Mouse (Mus musculus) thymus, adult 18-20 months (tissue): ENCODE measurements around the gene Klhdc1.
A peak's percentile ranks its signal among the peaks of the same experiment; 100 is the strongest.

Experiments used
- DNase-seq, 2 experiments: peaks; one replicate each; pipeline ENCODE4 v3.0.0; 2022; ENCODE audit warnings: mixed read lengths in 2 of 2

Gene Klhdc1

GRCm38 (mm10) chr12:69240876-69241275 lies at the start of gene Klhdc1:
Gene Klhdc1, plus strand, starts transcription at chr12:69241176.
- DNase-seq, result no peak

- no peak for DNase-seq
Observed at GRCm38 (mm10) chr12:69191396-69191795, 49.6 kb upstream of the Klhdc1 start.

GRCm38 (mm10) chr12:69192637-69193036 lies 48.3 kb upstream of the Klhdc1 start:
- DNase-seq, result no peak

GRCm38 (mm10) chr12:69196444-69197377 lies 44.3 kb upstream of the Klhdc1 start, which contains the start of gene Gm49383:
Gene Gm49383, minus strand, starts transcription at chr12:69197104.
- DNase-seq, result peak in 1 of 2 experiments; percentile 31

GRCm38 (mm10) chr12:69197378-69198163 lies 43.4 kb upstream of the Klhdc1 start:
- DNase-seq, result peak; percentile 37 to 39

- DNase-seq, result peak in 1 of 2 experiments; percentile 32
Observed at GRCm38 (mm10) chr12:69198164-69198535, 42.8 kb upstream of the Klhdc1 start, which contains the start of gene Dnaaf2. Gene Dnaaf2, minus strand, starts transcription at chr12:69198429.

- no peak for DNase-seq
Observed at GRCm38 (mm10) chr12:69198985-69199384, 42.0 kb upstream of the Klhdc1 start.

- DNase-seq, result no peak
Observed at GRCm38 (mm10) chr12:69204052-69204833, 36.7 kb upstream of the Klhdc1 start, which contains the start of gene Gm49384. Gene Gm49384, minus strand, starts transcription at chr12:69204267.

GRCm38 (mm10) chr12:69207396-69207795 lies 33.6 kb upstream of the Klhdc1 start:
- DNase-seq, result no peak

- DNase-seq, result no peak
Observed at GRCm38 (mm10) chr12:69207926-69208325, 33.0 kb upstream of the Klhdc1 start.

- no peak for DNase-seq
Observed at GRCm38 (mm10) chr12:69208520-69208919, 32.5 kb upstream of the Klhdc1 start.

GRCm38 (mm10) chr12:69210056-69210979 lies 30.7 kb upstream of the Klhdc1 start:
- no peak for DNase-seq

- DNase-seq, result no peak
Observed at GRCm38 (mm10) chr12:69211057-69211456, 29.9 kb upstream of the Klhdc1 start.

- no peak for DNase-seq
Observed at GRCm38 (mm10) chr12:69213186-69213777, 27.7 kb upstream of the Klhdc1 start.

GRCm38 (mm10) chr12:69214393-69214792 lies 26.6 kb upstream of the Klhdc1 start:
- DNase-seq, result no peak

GRCm38 (mm10) chr12:69215000-69215785 lies 25.8 kb upstream of the Klhdc1 start:
- no peak for DNase-seq

- no peak for DNase-seq
Observed at GRCm38 (mm10) chr12:69216587-69216986, 24.4 kb upstream of the Klhdc1 start.

GRCm38 (mm10) chr12:69220613-69221277 lies 20.2 kb upstream of the Klhdc1 start:
- no peak for DNase-seq

- peak; percentile 66 to 70 for DNase-seq
Observed at GRCm38 (mm10) chr12:69227776-69228466, 13.1 kb upstream of the Klhdc1 start, which contains the start of gene Pole2. Gene Pole2, minus strand, starts transcription at chr12:69228195.
